Mouse (Mus musculus) limb, embryonic 11.5 days (tissue): Measurements from ENCODE around the gene Birc5. TPM values are rescaled to one million over a fixed set of nuclear protein-coding genes. Genes with fewer than 3 reads are reported as not detected.

Source experiments
- ATAC-seq: fragments of 200-750 bp; cut with Nextera tagmentation; 2 replicates; pipeline ENCODE4 v1.8.0; 2017; ENCODE audit warnings: low read depth; ENCODE audit not compliant: insufficient number of reproducible peaks, low FRiP score, low TSS enrichment
- DNase-seq: peaks from one replicate; pipeline ENCODE4 v3.0.0-alpha.2; 2015; ENCODE audit warnings: low spot score
- H3K27ac ChIP-seq: fragments of 300-500 bp; sonication (generic); replicated peaks from 2 replicates; pipeline ENCODE4 v1.5.1; 2014; ENCODE audit warnings: low read depth, mild to moderate bottlenecking, low read length
- H3K27me3 ChIP-seq: fragments of 300-500 bp; sonication (generic); 2 replicates; pipeline ENCODE4 v1.6.1; 2014; ENCODE audit warnings: mild to moderate bottlenecking, low read length, mixed read lengths; ENCODE audit not compliant: control insufficient read depth, insufficient read depth
- H3K36me3 ChIP-seq: fragments of 300-500 bp; sonication (generic); 2 replicates; pipeline ENCODE4 v1.6.1; 2014; ENCODE audit warnings: mild to moderate bottlenecking, low read length, moderate library complexity, mixed read lengths; ENCODE audit not compliant: control insufficient read depth, insufficient read depth
- H3K4me1 ChIP-seq: fragments of 300-500 bp; sonication (generic); 2 replicates; pipeline ENCODE4 v1.6.1; 2014; ENCODE audit warnings: low read length, mixed read lengths; ENCODE audit not compliant: control insufficient read depth, insufficient read depth
- H3K4me2 ChIP-seq: fragments of 300-500 bp; sonication (generic); 2 replicates; pipeline ENCODE4 v1.6.1; 2014; ENCODE audit warnings: low read depth, mild to moderate bottlenecking, moderate library complexity; ENCODE audit not compliant: severe bottlenecking
- H3K4me3 ChIP-seq: fragments of 300-500 bp; sonication (generic); 2 replicates; pipeline ENCODE4 v1.5.1; 2014; ENCODE audit warnings: low read depth, low read length
- H3K9ac ChIP-seq: fragments of 300-500 bp; sonication (generic); 2 replicates; pipeline ENCODE4 v1.6.1; 2014; ENCODE audit warnings: mild to moderate bottlenecking, low read length
- H3K9me3 ChIP-seq: fragments of 300-500 bp; sonication (generic); 2 replicates; pipeline ENCODE4 v1.6.1; 2016; ENCODE audit warnings: low read length; ENCODE audit not compliant: control insufficient read depth
- WGBS: fragments of 180-500 bp; shearing (Covaris S2); extraction: QIAGEN DNeasy Blood & Tissue Kit; methylation state at CpG from one replicate; pipeline ENCODE4 v1.1.7; 2014; 5-methylcytosine and 5-hydroxymethylcytosine counted together
- polyA plus RNA-seq: library from polyadenylated mRNA; unstranded; fragments of >200 nt; fragmentation: Nextera tagmentation; extraction: Ambion mirVana; gene quantifications from 2 replicates; pipeline ENCODE4 v1.2.1, GENCODE M21; 2014

The Birc5 gene
- polyA plus RNA-seq, 1 experiment from 2014 or later = 435 TPM

GRCm38 (mm10) chr11:117888168-117888852, 39.3 kb downstream of the Birc5 start:
- 7% methylated on average over 20 of the region's 20 CpGs for WGBS
- H3K9ac ChIP-seq = peak overlapping the region; percentile 43; the same call in 1 of the 2 replicates
- H3K9me3 ChIP-seq = no peaks in the 10 kb centered on the region
- peaks cover 36% of the 10 kb centered on the region for H3K4me1 ChIP-seq
- no peaks in the 10 kb centered on the region for H3K36me3 ChIP-seq
- DNase-seq (peak; percentile 39), ATAC-seq (no peak)
- H3K27me3 ChIP-seq = 0 out of 2 replicates have a peak, but pooled peaks cover 7% of the 10 kb centered on the region
- H3K27ac ChIP-seq = peak overlapping the region; percentile 81; the same call in 1 of the 2 replicates
- peak overlapping the region; percentile 70 for H3K4me2 ChIP-seq
- peak overlapping the region; percentile 24 for H3K4me3 ChIP-seq

DNA sequence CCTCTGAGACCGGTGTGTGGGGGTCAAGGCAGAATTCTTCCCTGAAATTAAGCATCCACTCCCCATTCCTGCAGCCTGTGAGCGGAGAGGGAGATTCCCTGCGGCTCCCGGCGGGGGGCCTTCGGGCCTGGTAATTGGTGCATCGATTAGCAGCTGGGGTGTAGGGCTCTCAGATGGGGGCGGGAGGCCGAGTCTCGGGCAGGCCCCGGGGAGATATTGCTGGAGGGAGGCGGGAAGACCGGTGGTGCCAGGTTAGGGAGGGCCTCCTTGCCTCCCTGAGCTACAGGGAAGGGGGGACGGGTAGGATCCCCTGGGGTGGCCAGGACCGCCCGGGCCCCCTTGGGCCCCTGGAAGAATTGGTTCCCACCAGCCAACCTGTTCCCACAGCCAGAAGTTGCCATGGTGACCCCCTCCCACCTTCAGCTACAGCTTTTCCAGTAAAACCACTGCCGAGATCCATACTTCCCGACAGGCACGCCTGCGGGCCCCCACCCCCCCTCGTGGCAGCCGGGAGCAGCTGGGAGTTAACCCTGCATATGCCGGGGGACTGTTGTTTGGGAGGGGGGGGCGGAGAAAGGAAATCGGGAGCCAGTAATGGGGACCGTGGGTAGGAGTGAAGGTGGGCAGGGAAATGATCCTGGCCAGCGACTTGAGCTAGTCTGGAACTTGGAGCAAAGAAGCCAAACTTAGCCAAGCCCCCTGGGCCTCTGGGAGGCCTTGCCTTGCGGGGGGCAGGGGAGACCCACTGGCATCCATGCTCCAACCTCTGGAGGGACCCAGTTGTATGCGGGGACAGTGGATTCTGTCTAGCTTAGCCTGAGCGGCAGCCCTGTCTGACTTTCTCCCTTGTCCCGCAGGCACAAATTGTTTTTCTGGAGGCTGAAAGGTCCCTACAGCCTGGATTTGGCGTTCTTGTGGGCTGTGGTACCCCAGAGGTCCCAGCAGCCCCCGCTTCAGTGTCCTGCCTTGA, 40.1 kb downstream of the Birc5 start:
- WGBS = 3% methylated on average over 33 of the region's 33 CpGs
- Histone ChIP-seq H3K36me3 (no peaks in the 10 kb centered on the region), H3K9ac (peak overlapping the region; percentile 50), H3K4me2 (peak overlapping the region; percentile 70), H3K27ac (peak overlapping the region; percentile 81), H3K27me3 (0 out of 2 replicates have a peak, but pooled peaks cover 7% of the 10 kb centered on the region), H3K9me3 (no peaks in the 10 kb centered on the region), H3K4me1 (peaks cover 32% of the 10 kb centered on the region), H3K4me3 (peak overlapping the region; percentile 24)
- DNase-seq (peak; percentile 80), ATAC-seq (peak; percentile 44)

- ATAC-seq (no peak; the same call in 1 of the 2 replicates), DNase-seq (peak; percentile 51)
- Histone ChIP-seq H3K27ac (peak overlapping the region; percentile 81), H3K4me3 (peak overlapping the region; percentile 24; the same call in 1 of the 2 replicates), H3K27me3 (0 out of 2 replicates have a peak, but pooled peaks cover 7% of the 10 kb centered on the region), H3K36me3 (no peaks in the 10 kb centered on the region), H3K4me2 (peak overlapping the region; percentile 70), H3K9me3 (no peaks in the 10 kb centered on the region), H3K9ac (peak overlapping the region; percentile 50), H3K4me1 (peaks cover 32% of the 10 kb centered on the region)
- 3% methylated on average over 11 of the region's 11 CpGs for WGBS
Observed at GRCm38 (mm10) chr11:117889887-117890340, 40.9 kb downstream of the Birc5 start.

GRCm38 (mm10) chr11:117890519-117891282, 41.6 kb downstream of the Birc5 start:
- peak; percentile 49 for DNase-seq
- Histone ChIP-seq H3K4me3 (no peak overlapping the region), H3K4me1 (peaks cover 32% of the 10 kb centered on the region), H3K36me3 (no peaks in the 10 kb centered on the region), H3K27me3 (0 out of 2 replicates have a peak, but pooled peaks cover 7% of the 10 kb centered on the region), H3K9me3 (no peaks in the 10 kb centered on the region), H3K9ac (peak overlapping the region; percentile 50; the same call in 1 of the 2 replicates), H3K4me2 (peak overlapping the region; percentile 70; the same call in 1 of the 2 replicates), H3K27ac (no peak overlapping the region)
- ATAC-seq = no peak
- WGBS = 20% methylated on average over 13 of the region's 13 CpGs

- WGBS = 92% methylated on average over 19 of the region's 19 CpGs
- Histone ChIP-seq H3K9ac (no peak overlapping the region), H3K4me3 (no peak overlapping the region), H3K36me3 (no peaks in the 10 kb centered on the region), H3K27ac (no peak overlapping the region), H3K27me3 (0 out of 2 replicates have a peak, but pooled peaks cover 7% of the 10 kb centered on the region), H3K4me1 (peaks cover 32% of the 10 kb centered on the region), H3K4me2 (no peak overlapping the region), H3K9me3 (no peaks in the 10 kb centered on the region)
- ATAC-seq = no peak
- DNase-seq = no peak
Observed at GRCm38 (mm10) chr11:117891581-117892175, 42.6 kb downstream of the Birc5 start.

DNA sequence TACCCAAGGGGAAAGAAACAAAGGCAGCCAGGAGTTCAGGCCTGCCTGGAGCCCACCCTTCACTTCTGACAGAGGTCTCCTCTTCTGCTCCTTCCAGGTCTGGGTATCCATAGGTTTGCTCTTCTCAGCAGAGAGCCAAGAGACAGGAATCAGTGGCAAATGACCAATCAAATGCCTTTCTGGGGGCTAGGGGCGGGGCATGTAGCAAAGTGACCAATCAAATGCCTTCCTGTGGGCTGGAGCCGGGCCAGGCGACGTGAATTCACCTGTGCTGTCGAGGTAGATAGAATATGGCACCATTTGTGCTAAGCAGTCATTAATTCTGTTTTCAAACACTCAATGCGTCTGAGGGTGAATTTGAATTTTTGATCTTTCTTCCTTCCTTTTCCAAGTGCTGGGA, 43.1 kb downstream of the Birc5 start:
- Histone ChIP-seq H3K9me3 (no peaks in the 10 kb centered on the region), H3K4me3 (no peak overlapping the region), H3K9ac (no peak overlapping the region), H3K27me3 (0 out of 2 replicates have a peak, but pooled peaks cover 7% of the 10 kb centered on the region), H3K27ac (no peak overlapping the region), H3K36me3 (no peaks in the 10 kb centered on the region), H3K4me1 (peaks cover 32% of the 10 kb centered on the region), H3K4me2 (no peak overlapping the region)
- DNase-seq = no peak
- WGBS = 43% methylated on average over 6 of the region's 6 CpGs
- ATAC-seq = no peak

DNA sequence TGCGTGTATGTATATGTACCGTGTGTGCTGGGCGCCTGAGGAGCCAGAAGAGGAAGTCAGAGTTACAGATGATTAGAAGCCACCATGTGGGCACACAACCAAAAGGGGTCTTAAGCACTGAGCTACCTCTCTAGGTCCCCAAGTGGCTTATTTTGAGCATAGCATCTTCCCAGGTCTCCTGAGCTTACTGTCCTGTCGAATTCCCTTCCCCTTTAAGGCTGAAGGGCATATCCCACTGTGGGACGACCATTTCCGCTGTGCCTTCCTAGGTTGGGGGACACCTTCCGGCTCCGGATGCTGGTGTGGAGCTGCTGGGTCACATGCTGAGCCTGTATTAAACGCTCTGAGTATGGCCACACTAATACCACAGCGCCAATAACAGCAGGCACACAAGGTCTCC, 45.6 kb downstream of the Birc5 start:
- ATAC-seq (no peak), DNase-seq (no peak)
- WGBS = 56% methylated on average over 10 of the region's 10 CpGs
- H3K4me1 ChIP-seq = peaks cover 15% of the 10 kb centered on the region
- H3K27me3 ChIP-seq = 0 out of 2 replicates have a peak, but pooled peaks cover 3% of the 10 kb centered on the region
- no peak overlapping the region for H3K9ac ChIP-seq
- no peaks in the 10 kb centered on the region for H3K36me3 ChIP-seq
- H3K9me3 ChIP-seq = no peaks in the 10 kb centered on the region
- no peak overlapping the region for H3K4me3 ChIP-seq
- H3K4me2 ChIP-seq = no peak overlapping the region
- H3K27ac ChIP-seq = no peak overlapping the region
